Mouse (Mus musculus) T-helper 17 cell (primary cell): ENCODE measurements around the gene E030030I06Rik.
"Not testable (repeated sequence)": the region's sequence is repeated elsewhere in the genome, so short reads cannot be mapped to it uniquely, and the experiment has no call there.

ENCODE experiments used
- in situ Hi-C, 2 experiments: fragments of 300-600 bp; cut with MboI, MseI; formaldehyde crosslinking; loops; 1 replicate in 1 of 2; 2 replicates in 1 of 2; pipeline ENCODE4 v1.15.1; 2025; ENCODE audit warnings: high pct_unique_total_duplicates in 2 of 2

E030030I06Rik gene

DNA sequence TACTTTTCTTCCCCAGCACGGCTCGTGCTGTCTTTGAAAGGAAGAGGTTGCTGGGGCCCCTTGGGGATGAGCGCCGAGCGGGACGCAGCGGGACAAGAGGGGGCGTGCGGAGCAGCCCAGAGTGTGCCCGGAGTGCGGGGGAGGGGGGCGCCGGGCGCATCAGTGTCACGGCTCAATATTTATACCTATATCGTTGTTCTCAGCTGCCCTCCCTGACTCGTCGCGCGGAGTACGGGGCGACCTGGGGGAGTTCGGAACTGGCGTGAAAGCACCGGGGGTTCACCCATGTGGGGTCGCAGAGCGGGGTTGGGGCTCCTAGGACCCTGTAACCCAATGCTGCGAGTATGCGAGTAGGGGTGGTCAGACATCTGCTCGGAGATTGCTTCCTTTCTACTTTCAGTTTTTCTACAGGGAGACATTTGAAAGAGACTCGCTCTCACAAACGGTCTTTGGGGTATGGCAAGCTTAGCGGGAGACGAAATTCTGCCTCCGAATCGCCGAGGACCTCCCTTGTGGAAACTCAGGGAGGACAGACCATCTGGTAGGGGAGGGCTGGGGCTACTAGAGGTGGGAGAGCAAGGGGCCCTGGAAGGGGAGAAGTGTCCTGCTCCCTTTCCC lies at the start of gene E030030I06Rik:
E030030I06Rik (minus strand) TSS at position 198 of the 618 bp plus-strand sequence.
- in situ Hi-C loops, result no loop called here

DNA sequence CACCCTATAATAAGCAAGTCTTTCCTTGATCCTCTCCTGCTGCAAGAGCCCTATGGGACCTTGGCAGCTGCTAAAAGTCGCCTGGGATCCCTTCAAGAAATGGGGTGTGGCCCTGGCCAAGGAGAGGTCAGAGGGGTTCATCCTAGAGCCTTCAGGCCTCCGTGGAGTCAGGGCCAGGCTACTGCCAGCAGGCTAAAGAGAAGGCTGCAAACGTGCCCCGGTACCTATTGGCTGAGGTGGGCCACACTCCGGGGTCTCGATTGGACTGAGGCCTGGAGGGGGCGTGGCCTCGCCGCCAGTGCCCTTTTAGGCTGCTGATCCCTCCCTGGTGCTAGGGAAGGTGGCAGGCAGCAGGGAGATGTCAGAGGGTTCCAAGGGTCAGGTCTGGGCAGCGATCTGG lies 42.0 kb upstream of the E030030I06Rik start:
- in situ Hi-C loops, result loop anchor here in 1 of 2 experiments (5.0 to 25.0 kb wide), 2 partner anchors 96 to 191 kb away; no protein-coding TSS in a partner anchor

DNA sequence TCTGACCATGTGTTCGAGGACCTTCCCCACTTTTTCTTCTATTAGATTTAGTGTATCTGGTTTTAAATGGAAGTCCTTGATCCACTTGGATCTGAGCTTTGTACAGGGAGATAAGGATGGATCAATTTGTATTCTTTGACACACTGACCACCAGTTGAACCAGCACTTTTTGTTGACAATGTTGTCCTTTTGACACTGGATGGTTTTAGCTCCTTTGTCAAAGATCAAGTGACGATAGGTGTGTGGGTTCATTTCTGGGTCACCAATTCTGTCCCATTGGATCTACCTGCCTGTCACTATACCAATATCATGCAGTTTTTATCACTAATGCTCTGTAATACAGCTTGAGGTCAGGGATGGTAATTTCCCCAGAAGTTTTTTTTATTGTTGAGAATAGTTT lies 27.4 kb upstream of the E030030I06Rik start:
- in situ Hi-C loops, result loop anchor here (5.0 to 25.0 kb wide), 2 partner anchors 106 to 111 kb away; no protein-coding TSS in a partner anchor

DNA sequence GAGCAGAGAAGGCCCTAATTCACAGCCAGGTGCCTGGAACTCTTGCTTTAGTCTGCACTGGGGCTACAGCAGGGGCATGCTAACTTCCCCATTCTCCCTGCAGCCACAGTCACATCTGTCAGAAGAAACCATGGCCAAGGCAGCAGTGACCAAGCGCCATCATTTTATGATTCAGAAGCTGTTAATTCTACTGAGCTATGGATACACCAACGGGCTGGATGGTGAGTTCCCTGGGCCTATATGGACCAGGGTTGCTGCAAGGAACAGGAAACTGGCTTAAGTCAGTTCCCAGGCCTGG lies 25.1 kb upstream of the E030030I06Rik start:
- in situ Hi-C loops, result loop anchor here in 1 of 2 experiments (5.0 kb wide), 1 partner anchor 188 kb away; the partner anchor contains the start of gene Raet1d

DNA sequence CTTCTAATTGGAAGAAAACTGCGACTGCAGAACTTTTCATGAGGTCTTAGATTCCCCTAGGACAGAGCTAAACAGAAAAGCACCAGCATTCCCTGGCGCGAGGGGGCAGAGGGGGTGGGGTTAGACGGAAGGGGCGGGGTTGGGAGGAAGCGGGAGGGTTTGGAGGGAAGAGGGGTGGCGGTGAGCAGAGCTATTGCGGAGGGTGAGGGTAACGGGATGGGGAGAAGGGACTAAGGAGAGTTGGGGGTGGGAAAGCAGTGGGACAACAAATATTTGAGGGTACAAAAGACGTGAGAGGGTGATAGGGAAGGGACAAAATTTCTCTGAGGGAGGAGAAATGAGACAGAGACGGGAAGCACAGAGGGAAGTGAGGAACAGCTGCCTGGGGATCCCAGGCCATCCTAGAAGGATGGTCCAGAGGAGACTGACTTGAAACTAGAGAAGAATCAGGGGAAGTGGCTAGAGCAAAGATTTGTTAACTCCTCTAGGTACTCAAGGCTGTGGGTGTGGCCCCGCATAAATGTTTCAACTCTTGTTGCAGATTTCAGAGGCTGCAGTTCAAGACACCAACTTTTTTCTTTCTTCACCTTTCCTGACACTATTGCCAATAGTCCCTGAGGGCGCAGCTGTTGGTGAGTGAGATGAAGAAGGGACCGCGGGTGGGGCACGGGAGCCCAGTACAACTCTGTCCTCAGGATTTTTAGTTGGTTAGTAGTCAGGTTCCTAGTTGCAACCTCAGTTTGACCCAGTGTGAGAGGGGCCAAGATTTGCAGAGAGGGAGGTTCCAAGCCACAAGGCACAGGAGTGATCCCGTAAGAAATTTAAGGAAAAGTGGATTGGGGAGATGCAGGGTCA lies 24.5 kb upstream of the E030030I06Rik start:
- in situ Hi-C loops, result loop anchor here in 1 of 2 experiments (5.0 kb wide), 1 partner anchor 189 kb away; the partner anchor contains the start of gene Raet1d

DNA sequence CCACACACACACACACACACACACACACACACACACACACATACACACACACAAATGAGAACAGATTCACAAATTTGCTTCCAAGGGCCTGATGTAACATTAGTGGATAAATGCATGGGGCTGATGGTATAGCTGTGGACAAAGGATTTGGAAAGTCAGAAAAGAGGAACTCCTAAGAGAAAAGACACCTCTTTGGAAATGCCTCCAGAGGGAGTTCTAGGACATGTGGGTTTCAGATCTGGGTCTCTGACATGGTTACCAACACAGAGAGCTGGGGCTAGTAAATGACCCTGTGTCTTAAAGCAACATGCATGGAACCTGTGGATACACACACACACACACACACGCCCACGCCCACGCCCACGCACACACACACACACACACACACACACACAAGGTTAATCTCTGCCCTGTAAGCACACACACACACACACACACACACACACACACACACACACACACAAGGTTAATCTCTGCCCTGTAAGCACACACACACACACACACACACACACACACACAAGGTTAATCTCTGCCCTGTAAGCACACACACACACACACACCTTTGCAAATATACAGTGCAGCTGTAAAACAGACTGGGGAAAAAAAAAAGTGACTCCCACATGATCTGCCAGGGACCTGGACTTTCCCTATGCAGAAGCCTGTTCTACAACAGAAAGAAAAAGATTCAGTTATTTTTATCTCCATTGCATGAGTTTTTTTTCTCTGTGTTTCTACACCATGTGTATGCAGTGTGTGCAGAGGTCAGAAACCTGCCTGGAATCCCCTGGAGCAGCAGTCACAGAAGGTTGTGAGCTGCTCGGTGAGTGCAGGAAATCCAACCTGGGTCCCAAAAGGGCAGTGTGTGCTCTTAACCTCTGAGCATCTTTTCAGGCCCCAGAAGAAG lies 23.6 kb upstream of the E030030I06Rik start:
- in situ Hi-C loops, result loop anchor here in 1 of 2 experiments (5.0 kb wide), 1 partner anchor 190 kb away; the partner anchor contains the start of gene Raet1d

DNA sequence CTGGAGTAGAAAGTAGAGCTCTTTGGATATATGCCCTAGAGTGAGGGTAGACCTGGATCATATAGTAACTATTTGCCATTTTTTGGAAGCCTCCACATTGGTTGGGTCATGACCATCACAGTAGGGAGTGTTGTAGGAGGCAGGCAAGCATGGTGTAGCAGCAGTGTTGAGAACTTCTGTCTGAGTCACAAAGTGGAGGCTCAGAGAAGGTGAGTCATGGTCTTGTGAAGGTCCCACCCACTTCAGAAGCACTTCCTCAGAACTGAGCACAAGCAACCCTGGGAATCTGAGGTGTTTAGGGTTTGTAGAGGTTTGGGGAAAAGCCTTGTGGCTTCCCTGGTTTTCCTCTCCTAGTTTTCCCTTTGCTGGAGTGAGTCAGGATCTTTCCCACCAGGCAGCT lies 20.0 kb upstream of the E030030I06Rik start:
- in situ Hi-C loops, result not testable (repeated sequence)

DNA sequence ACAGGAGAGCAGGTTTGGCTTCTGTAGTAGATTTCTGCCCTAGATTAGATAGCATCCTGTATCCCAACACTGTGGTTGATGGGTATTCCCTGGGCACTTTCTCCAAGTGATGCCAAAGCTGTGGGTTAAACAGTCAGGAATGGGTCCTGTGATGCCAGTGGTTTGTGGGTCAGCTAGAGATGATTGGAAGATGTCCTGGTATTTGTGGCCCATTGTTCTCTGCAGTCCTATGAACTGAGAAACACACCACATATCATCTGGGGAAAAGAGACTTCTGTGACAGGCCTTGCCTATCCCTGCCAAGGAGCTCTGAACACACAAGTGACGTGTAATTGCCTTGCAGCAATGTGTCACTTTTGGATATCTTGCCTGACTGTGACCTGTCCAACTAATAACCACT lies 18.0 kb upstream of the E030030I06Rik start:
- in situ Hi-C loops, result not testable (repeated sequence)

DNA sequence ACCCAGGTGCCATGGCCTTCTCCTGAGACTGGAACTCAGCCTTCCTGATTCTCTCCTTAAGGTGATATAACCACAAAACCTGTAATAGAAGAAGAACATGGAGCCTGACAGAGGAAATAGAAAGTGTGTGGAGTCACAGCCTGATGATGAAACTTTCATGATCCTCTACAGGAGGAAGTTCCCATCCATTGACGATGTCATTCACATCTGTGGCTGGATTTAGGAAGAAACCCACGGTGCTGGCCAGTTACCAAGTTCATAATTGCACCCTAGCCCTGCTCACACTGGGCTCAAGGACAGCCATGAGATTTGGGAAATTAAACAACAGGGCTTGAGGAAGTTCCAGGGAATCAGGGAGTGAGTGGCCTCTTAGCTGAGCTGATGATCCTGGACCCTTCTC lies 17.0 kb upstream of the E030030I06Rik start:
- in situ Hi-C loops, result not testable (repeated sequence)

DNA sequence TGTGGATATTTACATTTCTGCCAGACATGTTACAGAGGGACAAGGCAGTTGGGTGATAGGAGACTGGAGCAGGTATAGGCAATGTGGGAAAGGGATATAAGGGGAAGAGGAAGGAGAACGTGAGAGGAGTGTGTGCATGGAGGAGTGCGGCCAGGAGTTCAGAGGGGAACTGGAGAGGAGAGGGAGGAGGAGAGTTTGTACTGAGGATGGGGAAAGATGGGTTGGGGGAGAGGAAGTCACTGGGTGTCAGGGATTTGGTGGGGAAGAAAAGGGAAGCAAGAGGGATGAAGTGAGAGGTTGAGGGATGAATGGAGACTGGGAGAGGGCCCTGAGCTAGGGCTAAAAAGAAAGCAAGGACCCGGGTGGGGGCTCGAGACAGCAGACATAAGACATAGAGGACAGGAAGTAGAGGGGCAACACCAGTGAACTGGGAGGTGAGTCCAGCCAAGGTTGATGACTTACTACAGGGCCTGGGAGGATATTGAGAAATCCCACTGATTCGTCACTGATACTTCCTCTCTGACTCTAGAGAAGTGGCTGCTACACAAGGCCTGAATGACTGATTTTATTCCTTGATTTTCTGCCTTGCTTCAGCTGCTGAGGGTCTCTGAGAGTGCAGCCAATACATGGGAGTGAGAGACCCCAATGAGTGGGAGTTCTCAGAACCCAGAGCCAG lies 16.4 kb upstream of the E030030I06Rik start:
- in situ Hi-C loops, result not testable (repeated sequence)

DNA sequence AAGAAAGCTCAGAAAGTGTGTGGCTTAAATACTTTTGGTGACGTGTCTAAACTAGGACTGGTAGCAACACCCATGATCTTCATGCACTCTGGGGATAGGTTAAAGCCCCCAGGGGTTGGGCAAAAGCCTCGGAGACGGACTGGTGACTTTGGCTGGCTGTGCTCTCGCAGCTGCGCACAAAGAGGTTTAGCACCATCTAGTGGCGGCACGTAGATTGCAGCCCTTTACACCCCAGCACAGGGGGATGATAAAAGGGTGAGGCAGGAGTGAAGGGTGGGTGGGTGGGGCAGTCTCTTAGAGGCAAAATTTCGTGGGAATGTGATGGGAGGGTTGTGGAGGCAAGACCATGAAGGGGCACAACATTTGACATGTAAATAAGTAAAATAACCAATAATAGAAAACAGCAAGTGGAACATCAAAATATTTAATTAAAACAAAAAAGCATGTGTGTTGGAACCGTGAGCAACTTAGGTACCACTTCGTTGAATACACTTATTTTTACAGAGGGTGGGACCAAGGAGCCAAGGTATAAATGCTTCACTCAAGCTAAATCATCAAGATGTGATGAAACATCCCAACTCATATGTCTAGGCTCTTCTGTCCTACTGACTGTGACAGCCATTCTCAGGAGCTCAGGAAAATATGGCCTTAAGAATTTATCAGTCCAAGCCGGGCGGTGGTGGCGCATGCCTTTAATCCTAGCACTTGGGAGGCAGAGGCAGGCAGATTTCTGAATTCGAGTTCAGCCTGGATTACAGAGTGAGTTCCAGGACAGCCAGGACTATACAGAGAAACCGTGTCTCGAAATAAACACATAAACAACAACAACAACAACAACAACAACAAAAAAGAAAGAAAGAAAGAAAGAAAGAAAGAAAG lies 14.9 kb upstream of the E030030I06Rik start:
- in situ Hi-C loops, result not testable (repeated sequence)

DNA sequence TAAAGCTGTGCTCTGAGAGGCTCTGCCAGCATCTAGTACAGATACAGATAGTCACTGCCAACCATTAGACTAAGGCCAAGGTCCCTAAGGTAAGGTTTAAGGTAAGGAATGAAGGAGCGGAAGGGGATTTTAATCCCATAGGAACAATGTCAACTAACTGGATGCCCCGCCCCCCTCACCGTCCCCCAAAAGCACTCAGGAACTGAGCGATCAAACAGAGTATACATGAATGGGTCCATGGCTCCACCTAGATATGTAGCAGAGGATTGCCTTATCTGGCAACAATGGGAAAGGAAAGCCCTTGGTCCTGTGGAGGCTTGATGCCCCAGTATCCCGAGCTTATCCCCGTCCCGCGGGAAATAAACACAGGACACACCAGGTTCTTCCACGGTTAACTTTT lies 14.2 kb upstream of the E030030I06Rik start:
- in situ Hi-C loops, result not testable (repeated sequence)

DNA sequence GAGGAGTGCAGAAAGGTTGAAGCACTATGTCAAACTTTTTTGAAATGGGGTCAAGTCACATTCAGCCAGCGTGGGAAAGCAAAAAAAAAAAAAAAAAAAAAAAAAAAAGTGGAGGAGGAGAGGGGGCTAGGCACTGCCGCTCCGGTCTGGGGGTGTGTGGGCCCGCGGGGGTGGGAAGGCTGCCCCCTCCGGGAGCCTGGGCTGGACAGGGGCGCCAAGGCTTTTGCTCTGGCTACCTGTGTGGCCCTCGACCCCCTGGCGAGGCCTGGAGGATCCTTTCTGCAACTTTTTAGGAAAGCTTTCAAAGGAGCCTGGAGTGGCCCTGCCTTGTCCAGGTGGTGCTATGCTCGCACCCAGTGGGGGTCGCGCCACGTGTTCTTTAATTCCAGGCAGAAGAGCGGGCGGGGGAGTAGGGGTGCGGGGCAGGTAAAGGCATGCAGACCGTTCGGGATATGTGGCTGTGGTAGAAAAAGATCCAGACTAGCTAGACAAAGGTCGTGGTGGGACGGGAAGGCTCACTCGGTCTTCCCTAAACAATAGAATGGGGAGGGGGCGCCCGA lies 10.6 kb upstream of the E030030I06Rik start:
- in situ Hi-C loops, result loop anchor here in 1 of 2 experiments (10.0 kb wide), 1 partner anchor 125 kb away; no protein-coding TSS in a partner anchor

DNA sequence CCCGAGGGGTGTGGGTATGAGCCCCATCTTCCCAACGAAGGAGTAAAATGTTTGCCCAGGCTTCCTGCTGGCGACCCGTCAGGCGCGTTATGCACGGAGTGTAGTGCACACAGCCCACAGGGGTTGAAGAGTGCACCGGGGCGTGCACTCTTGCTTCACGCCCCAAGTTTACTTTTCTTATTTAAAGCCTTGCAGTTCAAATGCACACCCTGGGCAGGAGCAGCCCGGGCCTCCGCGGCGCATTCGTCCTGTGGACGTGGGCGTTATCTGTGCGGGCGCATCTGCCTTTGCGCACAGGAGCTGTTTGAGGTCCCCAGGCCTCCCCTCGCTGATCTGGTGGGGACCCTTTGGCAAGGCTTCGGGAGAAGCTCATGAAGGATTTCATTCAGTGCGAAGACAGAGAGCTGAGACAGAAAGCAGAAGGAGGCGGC lies 10.1 kb upstream of the E030030I06Rik start:
- in situ Hi-C loops, result loop anchor here in 1 of 2 experiments (10.0 kb wide), 1 partner anchor 124 kb away; no protein-coding TSS in a partner anchor

DNA sequence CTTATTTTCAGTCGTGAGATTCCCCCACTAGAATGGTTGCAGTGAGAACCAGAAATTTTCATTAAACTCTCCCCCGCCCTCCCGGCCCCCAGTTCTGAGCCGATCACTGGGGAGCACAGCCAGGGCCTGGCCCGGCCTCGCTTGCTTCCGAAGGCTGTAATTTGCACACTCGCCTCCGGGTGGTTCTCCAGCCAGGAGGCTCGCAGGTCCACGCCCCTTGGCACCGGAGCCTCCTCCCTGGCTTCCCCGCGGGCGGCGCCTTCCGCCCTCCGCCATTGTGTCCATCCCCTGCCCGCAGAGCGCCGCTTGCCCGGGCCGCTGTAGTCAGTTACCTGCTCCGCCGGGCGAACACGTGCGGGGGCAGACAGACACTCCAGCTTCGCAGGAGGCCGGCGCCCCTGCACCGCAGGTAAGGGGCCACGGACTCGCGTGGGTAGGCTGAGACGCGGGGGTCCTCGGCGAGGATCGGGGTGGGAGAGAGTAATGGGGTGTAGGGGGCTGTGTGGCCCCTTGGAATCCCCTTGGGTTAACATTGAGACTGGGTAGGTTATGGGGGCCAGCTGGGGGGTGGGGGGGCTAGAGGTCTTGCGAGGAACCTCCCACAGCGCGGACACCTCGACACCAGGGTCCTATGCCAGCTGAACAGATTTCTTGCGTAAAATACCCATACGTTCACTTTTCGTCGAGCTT lies 9.4 kb upstream of the E030030I06Rik start, which contains the start of the genes Raet1e and H60b:
Raet1e (plus strand) TSS at position 260 of the 690 bp plus-strand sequence.
H60b (plus strand) TSS at position 277 of the 690 bp plus-strand sequence.
- in situ Hi-C loops, result loop anchor here in 1 of 2 experiments (10.0 kb wide), 1 partner anchor 124 kb away; no protein-coding TSS in a partner anchor

DNA sequence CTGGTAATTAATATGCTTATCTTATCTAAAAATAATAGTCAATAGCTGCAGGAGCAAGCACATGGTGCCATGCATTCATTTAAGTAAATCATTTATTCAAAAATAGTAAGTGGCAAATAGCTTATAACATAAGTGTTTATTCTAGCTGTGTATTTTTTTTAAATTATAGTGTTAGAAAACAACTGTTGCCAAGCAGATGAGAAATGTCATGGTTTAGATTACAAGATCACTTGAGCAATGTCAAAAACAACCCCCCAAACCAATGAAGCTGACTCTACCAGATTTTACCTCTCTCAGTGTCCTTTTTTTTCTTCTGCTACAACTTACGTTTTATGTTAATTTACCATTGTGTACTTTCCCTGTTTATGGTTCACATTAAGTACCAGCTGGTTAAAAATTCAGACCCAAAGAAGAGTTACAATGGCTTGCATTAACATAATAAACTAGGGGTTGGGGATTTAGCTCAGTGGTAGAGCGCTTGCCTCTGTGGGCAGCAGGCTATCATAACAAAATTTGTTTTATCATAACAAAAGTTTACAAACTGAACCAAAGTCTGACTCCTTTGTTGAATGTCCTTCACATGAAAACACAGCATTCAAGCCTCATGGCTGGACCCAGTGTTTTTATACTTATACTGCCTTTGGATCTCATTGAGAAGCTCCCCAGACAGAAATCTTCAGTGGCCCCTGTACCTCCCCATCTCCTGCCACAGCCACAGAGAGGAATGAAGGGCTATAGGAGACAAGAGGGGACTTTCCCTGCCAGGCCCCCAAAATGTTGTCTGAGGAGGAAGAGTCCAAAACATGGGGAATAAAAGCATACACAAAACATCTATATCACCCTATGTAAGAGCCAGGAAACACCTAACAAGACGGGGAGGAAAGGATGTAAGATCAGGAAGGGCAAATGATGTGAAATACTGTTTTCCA lies 6.1 kb upstream of the E030030I06Rik start:
- in situ Hi-C loops, result loop anchor here in 1 of 2 experiments (10.0 kb wide), 1 partner anchor 120 kb away; no protein-coding TSS in a partner anchor

DNA sequence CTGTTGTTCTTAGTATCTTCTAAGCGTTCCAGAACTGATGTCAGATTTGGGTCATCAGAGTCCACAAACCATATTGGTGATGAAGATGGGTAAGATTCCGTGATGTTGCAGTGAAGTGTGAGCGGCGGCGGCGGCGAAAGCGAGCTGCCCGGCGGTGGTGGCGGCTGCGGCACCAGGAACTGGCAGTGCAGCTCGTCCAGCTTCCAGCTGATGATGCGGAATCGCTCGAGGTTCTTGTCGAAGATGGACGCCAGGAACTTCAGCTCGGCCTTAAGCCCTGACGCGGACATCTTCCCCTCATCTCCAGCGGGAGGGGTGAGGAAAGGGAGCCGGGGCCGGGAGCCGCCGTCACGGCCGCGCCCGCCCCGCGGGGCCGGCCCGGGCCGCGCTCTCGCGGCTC lies 5.1 kb upstream of the E030030I06Rik start:
- in situ Hi-C loops, result loop anchor here in 1 of 2 experiments (10.0 kb wide), 1 partner anchor 119 kb away; no protein-coding TSS in a partner anchor
